Mouse (Mus musculus) heart, postnatal 0 days (tissue): ENCODE results near the gene Bid. TPM values are rescaled to one million over a fixed set of nuclear protein-coding genes. Genes with fewer than 3 reads are reported as not detected.

ENCODE experiments used
- ATAC-seq: fragments of 200-750 bp; cut with Nextera tagmentation; 2 replicates; pipeline ENCODE4 v1.8.0; 2017; ENCODE audit warnings: low read depth, moderate number of reproducible peaks, moderate library complexity; ENCODE audit not compliant: insufficient read depth
- DNase-seq: peaks from one replicate; pipeline ENCODE4 v3.0.0-alpha.2; 2016; ENCODE audit warnings: low spot score
- H3K27ac ChIP-seq: fragments of 300-500 bp; sonication (generic); 2 replicates; pipeline ENCODE4 v1.5.1; 2014; ENCODE audit warnings: low read depth, mild to moderate bottlenecking
- H3K27me3 ChIP-seq: fragments of 300-500 bp; sonication (generic); 2 replicates; pipeline ENCODE4 v1.6.1; 2014; ENCODE audit warnings: low read length, mixed read lengths; ENCODE audit not compliant: control insufficient read depth, insufficient read depth
- H3K36me3 ChIP-seq: fragments of 300-500 bp; sonication (generic); replicated peaks from 2 replicates; pipeline ENCODE4 v1.6.1; 2014; ENCODE audit warnings: low read length, mixed read lengths; ENCODE audit not compliant: control insufficient read depth, insufficient read depth
- H3K4me1 ChIP-seq: fragments of 300-500 bp; sonication (generic); 2 replicates; pipeline ENCODE4 v1.6.1; 2014; ENCODE audit warnings: antibody characterized with exemption; ENCODE audit not compliant: control insufficient read depth, insufficient read depth
- H3K4me2 ChIP-seq: fragments of 300-500 bp; sonication (generic); 2 replicates; pipeline ENCODE4 v1.6.1; 2014; ENCODE audit warnings: low read depth, mild to moderate bottlenecking, low read length, moderate library complexity
- H3K4me3 ChIP-seq: fragments of 300-500 bp; sonication (generic); 2 replicates; pipeline ENCODE4 v1.5.1; 2014; ENCODE audit warnings: low read depth, low read length
- H3K9ac ChIP-seq: fragments of 300-500 bp; sonication (generic); replicated peaks from 2 replicates; pipeline ENCODE4 v1.6.1; 2014; ENCODE audit warnings: low read depth, low read length, mixed read lengths
- H3K9me3 ChIP-seq: fragments of 300-500 bp; sonication (generic); replicated peaks from 2 replicates; pipeline ENCODE4 v1.6.1; 2016; ENCODE audit warnings: low read length; ENCODE audit not compliant: control insufficient read depth
- CTCF ChIP-seq: IDR thresholded peaks from 2 replicates; pipeline ENCODE4 v1.5.1; 2016; ENCODE audit warnings: antibody characterized with exemption, control low read depth, low read depth
- EP300 ChIP-seq: IDR thresholded peaks from 2 replicates; pipeline ENCODE4 v1.6.1; 2016; ENCODE audit warnings: antibody characterized with exemption, low read depth
- WGBS: fragments of 180-500 bp; shearing (Covaris S2); extraction: QIAGEN DNeasy Blood & Tissue Kit; methylation state at CpG from one replicate; pipeline ENCODE4 v1.1.7; 2014; 5-methylcytosine and 5-hydroxymethylcytosine counted together
- polyA plus RNA-seq: library from polyadenylated mRNA; unstranded; fragments of >200 nt; fragmentation: Nextera tagmentation; extraction: Ambion mirVana; gene quantifications from 2 replicates; pipeline ENCODE4 v1.2.1, GENCODE M21; 2015
- total RNA-seq: library from RNA; depleted of rRNA; stranded (reverse); fragments of >200 nt; gene quantifications from 2 replicates; pipeline ENCODE4 v1.2.3, GENCODE M21; 2014; ENCODE audit warnings: low replicate concordance

Gene Bid
- total and polyA plus RNA-seq, 2 experiments from 2014 or later, result 3.3 to 3.6 TPM

- Histone ChIP-seq H3K9ac (no peak overlapping the region), H3K27ac (no peak overlapping the region), H3K4me1 (peaks cover 14% of the 10 kb centered on the region; the same call in 1 of the 2 replicates), H3K36me3 (peaks cover 40% of the 10 kb centered on the region), H3K9me3 (no peaks in the 10 kb centered on the region), H3K4me3 (no peak overlapping the region), H3K27me3 (no peaks in the 10 kb centered on the region), H3K4me2 (peak overlapping the region; percentile 4; the same call in 1 of the 2 replicates)
- DNase-seq (no peak), ATAC-seq (no peak)
- 16% methylated on average over 9 of the region's 9 CpGs for WGBS
- TF ChIP-seq EP300 (no peak), CTCF (no peak)
These were observed 42.8 kb downstream of the Bid start for GRCm38 (mm10) chr6:120873874-120874273.

- Histone ChIP-seq H3K4me1 (peaks cover 8% of the 10 kb centered on the region; the same call in 1 of the 2 replicates), H3K27me3 (no peaks in the 10 kb centered on the region), H3K4me3 (no peak overlapping the region), H3K9me3 (no peaks in the 10 kb centered on the region), H3K4me2 (no peak overlapping the region), H3K27ac (no peak overlapping the region), H3K9ac (no peak overlapping the region), H3K36me3 (peaks cover 33% of the 10 kb centered on the region)
- ATAC-seq (no peak), DNase-seq (no peak)
- TF ChIP-seq EP300, result no peak
- no peak for TF ChIP-seq CTCF
- WGBS, result 47% methylated on average over 2 of the region's 2 CpGs
These were observed 45.4 kb downstream of the Bid start for GRCm38 (mm10) chr6:120871286-120871685.

DNA sequence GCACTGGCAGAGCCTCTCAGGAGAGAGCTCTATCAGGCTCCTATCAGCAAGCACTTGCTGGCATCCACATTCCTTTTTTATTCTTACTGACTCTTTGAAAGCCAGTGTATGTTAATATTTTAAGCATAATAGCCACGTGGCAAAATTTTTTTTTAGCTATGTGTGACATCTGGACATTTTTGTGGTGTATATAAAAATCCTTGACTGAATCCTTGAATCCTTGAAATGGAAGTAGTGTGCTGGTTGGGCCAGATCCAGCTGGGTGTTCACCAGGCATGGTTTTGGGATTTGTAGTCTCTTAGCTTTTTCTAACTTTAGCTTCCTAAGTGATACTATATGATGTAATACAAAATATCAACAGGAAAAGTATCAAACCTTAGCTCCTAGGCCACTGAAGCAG is 47.8 kb downstream of the Bid start:
- H3K36me3 ChIP-seq, result peaks cover 45% of the 10 kb centered on the region
- DNase-seq, result no peak
- no peaks in the 10 kb centered on the region for H3K9me3 ChIP-seq
- H3K27me3 ChIP-seq, result no peaks in the 10 kb centered on the region
- no peak overlapping the region for H3K4me3 ChIP-seq
- WGBS, result 16% methylated on average over 1 of the region's 1 CpGs
- H3K4me2 ChIP-seq, result no peak overlapping the region
- H3K4me1 ChIP-seq, result peaks cover 9% of the 10 kb centered on the region; the same call in 1 of the 2 replicates
- TF ChIP-seq EP300 (no peak), CTCF (no peak)
- no peak for ATAC-seq
- H3K9ac ChIP-seq, result no peak overlapping the region
- no peak overlapping the region for H3K27ac ChIP-seq

DNA sequence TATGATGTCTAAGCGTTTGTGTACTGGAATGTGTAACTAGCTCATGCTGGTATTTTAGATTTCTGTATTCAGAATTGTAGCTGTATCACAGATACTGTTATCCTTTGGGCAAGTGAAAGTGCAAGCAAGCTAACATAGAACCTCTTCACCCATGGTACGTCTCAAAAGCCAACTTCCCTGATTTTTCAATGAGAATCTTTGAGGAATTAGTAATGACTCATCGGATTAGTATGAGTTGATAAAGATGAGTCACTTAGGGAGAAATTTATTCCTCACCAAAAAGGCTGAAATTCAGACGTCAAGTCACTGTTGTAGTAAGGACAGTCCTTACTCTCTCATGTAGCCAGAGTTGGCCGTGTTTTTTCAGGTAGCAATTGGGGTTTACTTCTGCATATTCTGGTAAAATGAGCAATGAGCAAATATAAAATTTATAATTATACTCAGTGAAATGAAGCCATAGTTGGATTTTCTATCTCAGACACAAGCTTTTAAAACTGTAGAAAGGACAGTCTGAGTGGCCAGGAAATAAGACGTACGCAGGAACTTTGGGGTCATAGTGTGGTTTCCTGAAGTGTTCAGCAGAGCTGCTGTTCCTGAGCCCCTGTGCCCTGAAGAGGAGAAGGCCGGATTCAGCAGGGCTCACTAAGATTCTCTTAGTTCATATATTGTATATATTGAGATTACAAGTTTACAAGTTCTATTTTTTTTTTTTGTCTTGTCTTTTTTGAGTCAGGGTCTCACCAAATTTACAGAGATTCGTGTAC is 50.4 kb downstream of the Bid start:
- DNase-seq (peak; percentile 9), ATAC-seq (no peak)
- peaks cover 44% of the 10 kb centered on the region for H3K36me3 ChIP-seq
- H3K9me3 ChIP-seq, result no peaks in the 10 kb centered on the region
- H3K4me2 ChIP-seq, result no peak overlapping the region
- WGBS, result 69% methylated on average over 9 of the region's 9 CpGs
- H3K4me3 ChIP-seq, result no peak overlapping the region
- no peak for TF ChIP-seq EP300
- TF ChIP-seq CTCF, result no peak
- H3K27ac ChIP-seq, result peak overlapping the region; percentile 20; the same call in 1 of the 2 replicates
- H3K27me3 ChIP-seq, result no peaks in the 10 kb centered on the region
- H3K9ac ChIP-seq, result no peak overlapping the region
- H3K4me1 ChIP-seq, result 0 out of 2 replicates have a peak, but pooled peaks cover 7% of the 10 kb centered on the region

DNA sequence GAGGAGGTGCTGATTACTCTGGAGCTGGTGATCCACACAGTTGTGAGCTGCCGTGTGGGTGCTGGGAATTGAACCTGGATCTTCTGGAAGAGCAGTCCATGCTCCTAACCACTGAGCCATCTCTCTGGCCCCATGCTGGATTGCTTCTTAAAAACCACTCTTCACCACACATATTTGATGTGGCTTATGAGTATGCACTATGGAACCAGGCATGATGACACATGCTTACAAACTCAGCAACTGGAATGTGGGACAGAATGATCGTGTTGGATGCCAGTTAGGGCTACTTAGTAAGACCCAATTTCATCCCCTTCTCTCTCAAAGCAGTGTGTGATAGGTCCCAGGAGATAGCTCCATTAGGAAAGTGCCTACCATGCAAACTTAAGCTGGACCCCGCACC is 56.6 kb downstream of the Bid start:
- Histone ChIP-seq H3K4me3 (no peak overlapping the region), H3K27me3 (no peaks in the 10 kb centered on the region), H3K9me3 (no peaks in the 10 kb centered on the region), H3K4me1 (0 out of 2 replicates have a peak, but pooled peaks cover 4% of the 10 kb centered on the region), H3K36me3 (peaks cover 30% of the 10 kb centered on the region), H3K27ac (no peak overlapping the region), H3K9ac (no peak overlapping the region), H3K4me2 (no peak overlapping the region)
- TF ChIP-seq EP300 (no peak), CTCF (no peak)
- WGBS, result 94% methylated on average over 3 of the region's 3 CpGs
- ATAC-seq (no peak), DNase-seq (no peak)
